Mouse (Mus musculus): Measurements from ENCODE around the gene Fam69a. TPM values are rescaled to one million over a fixed set of nuclear protein-coding genes. Genes with fewer than 3 reads are reported as not detected.

Gene Fam69a
- polyA plus RNA-seq, 1 experiment from 2014 or later: 8.9 TPM

- ATAC-seq (ENCODE audit: insufficient read depth): peak; percentile 61
- peak overlapping the region; percentile 77 for H3K9ac ChIP-seq
- 15% methylated on average over 7 of the region's 7 CpGs for WGBS (ENCODE audit: insufficient replicate concordance)
Measured at GRCm38 (mm10) chr5:107873886-107874302, 113.0 kb downstream of the Fam69a start.

GRCm38 (mm10) chr5:107873330-107873729 lies 113.6 kb downstream of the Fam69a start:
- peak overlapping the region; percentile 77 for H3K9ac ChIP-seq
- no peaks in the 10 kb centered on the region for H3K27me3 ChIP-seq
- peaks cover 29% of the 10 kb centered on the region for H3K36me3 ChIP-seq (replicated peaks)
- 41% methylated on average over 6 of the region's 6 CpGs for WGBS (ENCODE audit: insufficient replicate concordance)
- peak overlapping the region; percentile 72 for H3K4me3 ChIP-seq (replicated peaks)
- H3K27ac ChIP-seq (replicated peaks): peak overlapping the region; percentile 99
- no peaks in the 10 kb centered on the region for H3K9me3 ChIP-seq (replicated peaks)
- H3K4me2 ChIP-seq: peak overlapping the region; percentile 65
- no peak for ATAC-seq (ENCODE audit: insufficient read depth)
- peaks cover 57% of the 10 kb centered on the region for H3K4me1 ChIP-seq (replicated peaks)

More at GRCm38 (mm10) chr5:107873886-107874302, 113.0 kb downstream of the Fam69a start:
- Histone ChIP-seq H3K9me3 (replicated peaks) (no peaks in the 10 kb centered on the region), H3K36me3 (replicated peaks) (peaks cover 29% of the 10 kb centered on the region), H3K4me2 (peak overlapping the region; percentile 65), H3K4me1 (replicated peaks) (peaks cover 61% of the 10 kb centered on the region), H3K4me3 (replicated peaks) (peak overlapping the region; percentile 72), H3K27me3 (no peaks in the 10 kb centered on the region), H3K27ac (replicated peaks) (peak overlapping the region; percentile 99)

GRCm38 (mm10) chr5:107869701-107870100 lies 117.2 kb downstream of the Fam69a start:
- Histone ChIP-seq H3K9me3 (replicated peaks) (no peaks in the 10 kb centered on the region), H3K36me3 (replicated peaks) (peaks cover 36% of the 10 kb centered on the region), H3K4me2 (peak overlapping the region; percentile 92), H3K4me3 (replicated peaks) (peak overlapping the region; percentile 92), H3K9ac (no peak overlapping the region), H3K4me1 (replicated peaks) (peaks cover 73% of the 10 kb centered on the region), H3K27me3 (no peaks in the 10 kb centered on the region), H3K27ac (replicated peaks) (peak overlapping the region; percentile 22; the same call in 1 of the 2 replicates)
- ATAC-seq (ENCODE audit: insufficient read depth): no peak
- WGBS (ENCODE audit: insufficient replicate concordance): 42% methylated on average over 2 of the region's 2 CpGs

- H3K9ac ChIP-seq: peak overlapping the region; percentile 95
Measured at GRCm38 (mm10) chr5:107868905-107869424, 117.9 kb downstream of the Fam69a start.

GRCm38 (mm10) chr5:107867970-107868904 lies 118.6 kb downstream of the Fam69a start:
- no peaks in the 10 kb centered on the region for H3K27me3 ChIP-seq
- peaks cover 80% of the 10 kb centered on the region for H3K4me1 ChIP-seq (replicated peaks)
- peaks cover 47% of the 10 kb centered on the region for H3K36me3 ChIP-seq (replicated peaks)
- H3K9ac ChIP-seq: peak overlapping the region; percentile 95
- peak; percentile 64 for ATAC-seq (ENCODE audit: insufficient read depth)
- no peaks in the 10 kb centered on the region for H3K9me3 ChIP-seq (replicated peaks)
- H3K4me2 ChIP-seq: peak overlapping the region; percentile 92
- under 1% methylated on average over 76 of the region's 82 CpGs for WGBS (ENCODE audit: insufficient replicate concordance)
- peak overlapping the region; percentile 92 for H3K4me3 ChIP-seq (replicated peaks)
- peak overlapping the region; percentile 93 for H3K27ac ChIP-seq (replicated peaks)

More at GRCm38 (mm10) chr5:107868905-107869424, 117.9 kb downstream of the Fam69a start:
- H3K4me3 ChIP-seq (replicated peaks): peak overlapping the region; percentile 92
- under 1% methylated on average over 58 of the region's 58 CpGs for WGBS (ENCODE audit: insufficient replicate concordance)
- peak overlapping the region; percentile 93 for H3K27ac ChIP-seq (replicated peaks)
- no peaks in the 10 kb centered on the region for H3K9me3 ChIP-seq (replicated peaks)
- ATAC-seq (ENCODE audit: insufficient read depth): peak; percentile 90
- H3K27me3 ChIP-seq: no peaks in the 10 kb centered on the region
- peak overlapping the region; percentile 92 for H3K4me2 ChIP-seq
- H3K4me1 ChIP-seq (replicated peaks): peaks cover 80% of the 10 kb centered on the region
- H3K36me3 ChIP-seq (replicated peaks): peaks cover 42% of the 10 kb centered on the region

- peaks cover 77% of the 10 kb centered on the region for H3K4me1 ChIP-seq (replicated peaks)
- H3K27me3 ChIP-seq: no peaks in the 10 kb centered on the region
- H3K27ac ChIP-seq (replicated peaks): peak overlapping the region; percentile 92
- H3K9ac ChIP-seq: peak overlapping the region; percentile 56
- peak overlapping the region; percentile 92 for H3K4me2 ChIP-seq
- peak; percentile 16; the same call in 1 of the 2 replicates for ATAC-seq (ENCODE audit: insufficient read depth)
- H3K36me3 ChIP-seq (replicated peaks): peaks cover 40% of the 10 kb centered on the region
- no peaks in the 10 kb centered on the region for H3K9me3 ChIP-seq (replicated peaks)
- 11% methylated on average over 2 of the region's 2 CpGs for WGBS (ENCODE audit: insufficient replicate concordance)
- peak overlapping the region; percentile 92 for H3K4me3 ChIP-seq (replicated peaks)
Measured at GRCm38 (mm10) chr5:107866127-107867126, 120.5 kb downstream of the Fam69a start.

GRCm38 (mm10) chr5:107863971-107864370 lies 122.9 kb downstream of the Fam69a start:
- WGBS (ENCODE audit: insufficient replicate concordance): 86% methylated on average over 3 of the region's 3 CpGs
- Histone ChIP-seq H3K27me3 (no peaks in the 10 kb centered on the region), H3K9me3 (replicated peaks) (no peaks in the 10 kb centered on the region), H3K4me2 (no peak overlapping the region), H3K9ac (no peak overlapping the region), H3K4me1 (replicated peaks) (peaks cover 61% of the 10 kb centered on the region), H3K27ac (replicated peaks) (no peak overlapping the region), H3K36me3 (replicated peaks) (peaks cover 32% of the 10 kb centered on the region), H3K4me3 (replicated peaks) (no peak overlapping the region)
- ATAC-seq (ENCODE audit: insufficient read depth): no peak

- no peak for ATAC-seq (ENCODE audit: insufficient read depth)
- Histone ChIP-seq H3K4me3 (replicated peaks) (no peak overlapping the region), H3K36me3 (replicated peaks) (peaks cover 23% of the 10 kb centered on the region), H3K27me3 (no peaks in the 10 kb centered on the region), H3K4me1 (replicated peaks) (peaks cover 41% of the 10 kb centered on the region), H3K9me3 (replicated peaks) (no peaks in the 10 kb centered on the region), H3K27ac (replicated peaks) (no peak overlapping the region), H3K9ac (no peak overlapping the region), H3K4me2 (no peak overlapping the region)
- 30% methylated on average over 2 of the region's 2 CpGs for WGBS (ENCODE audit: insufficient replicate concordance)
Measured at GRCm38 (mm10) chr5:107858963-107859362, 127.9 kb downstream of the Fam69a start.

Data from liver, embryonic 15.5 days (tissue).